Mouse (Mus musculus): ENCODE measurements around the gene Gm20854. TPM values are rescaled to one million over a fixed set of nuclear protein-coding genes. Genes with fewer than 3 reads are reported as not detected.

Gene Gm20854
- total RNA-seq (2023), result not detected in 2 replicates

DNA sequence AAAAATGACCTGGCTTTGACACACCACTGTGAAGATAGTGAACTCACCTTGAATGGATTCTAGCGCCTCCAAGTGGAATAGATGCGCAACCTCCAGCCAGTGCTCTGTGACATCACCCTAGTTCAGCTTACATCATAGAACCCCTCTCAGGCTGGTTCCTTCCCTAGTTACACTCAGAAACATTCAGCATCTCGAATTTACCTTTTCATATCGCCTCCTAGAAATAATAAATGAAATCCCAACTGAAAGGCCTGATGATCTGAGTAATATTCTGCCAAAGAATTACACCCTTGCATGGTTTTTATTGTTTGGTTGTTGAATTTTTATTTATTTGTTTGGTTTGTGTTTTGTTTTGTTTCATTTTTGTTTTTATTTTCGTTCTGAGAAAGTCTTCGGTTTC lies at the start of gene Gm20854:
Gm20854 (minus strand) TSS at position 101 of the 400 bp plus-strand sequence.

